Mouse (Mus musculus): ENCODE data around the gene Lhpp.

The Lhpp gene

DNA sequence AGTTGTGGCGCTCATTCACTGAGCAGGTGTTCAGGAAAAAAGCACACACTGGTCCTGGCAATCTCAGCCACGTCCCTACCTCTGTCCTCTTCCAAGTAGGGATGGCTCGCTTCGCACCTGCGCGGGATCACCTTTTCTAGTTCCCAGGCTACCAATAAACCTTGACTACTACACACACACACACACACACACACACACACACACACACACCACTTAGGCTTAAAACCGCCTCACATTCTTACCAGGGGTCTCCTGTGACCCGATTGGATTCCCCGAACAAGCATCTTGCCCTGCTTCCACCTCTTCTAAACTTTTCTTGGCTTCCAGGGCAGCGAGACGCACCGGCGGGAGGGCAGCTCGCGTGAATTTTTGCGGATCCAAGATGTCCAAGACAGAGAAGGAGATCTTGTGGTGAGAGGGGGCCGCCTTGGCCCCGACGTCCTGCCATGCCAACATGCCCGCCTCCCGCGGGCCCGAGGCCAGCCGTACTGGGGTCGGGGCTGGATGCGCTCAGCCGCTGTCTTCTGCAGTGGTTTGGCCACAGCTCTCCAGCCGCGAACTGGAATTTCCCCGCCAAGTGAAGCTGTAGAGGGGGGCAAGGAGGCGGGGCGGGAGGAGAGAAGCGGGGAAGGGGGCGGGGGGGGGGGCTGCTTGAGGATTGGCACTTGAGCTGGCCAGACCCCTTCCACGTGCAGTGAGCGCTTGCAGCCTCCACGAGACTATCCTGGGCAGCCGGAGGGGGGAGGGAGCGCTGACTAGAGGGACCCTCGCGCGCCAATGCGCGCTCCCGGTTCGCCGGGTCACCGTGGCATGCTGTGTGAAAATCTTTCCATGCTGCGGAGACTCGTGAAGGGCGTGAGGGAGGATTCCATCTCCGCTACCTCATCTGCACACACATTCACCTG is 11.1 kb upstream of the Lhpp start, which contains the start of gene Nkx1-2:
Nkx1-2 (minus strand) TSS at position 567 of the 905 bp plus-strand sequence.
- DNase-seq = peak in 1 of 2 experiments; percentile 38

DNA sequence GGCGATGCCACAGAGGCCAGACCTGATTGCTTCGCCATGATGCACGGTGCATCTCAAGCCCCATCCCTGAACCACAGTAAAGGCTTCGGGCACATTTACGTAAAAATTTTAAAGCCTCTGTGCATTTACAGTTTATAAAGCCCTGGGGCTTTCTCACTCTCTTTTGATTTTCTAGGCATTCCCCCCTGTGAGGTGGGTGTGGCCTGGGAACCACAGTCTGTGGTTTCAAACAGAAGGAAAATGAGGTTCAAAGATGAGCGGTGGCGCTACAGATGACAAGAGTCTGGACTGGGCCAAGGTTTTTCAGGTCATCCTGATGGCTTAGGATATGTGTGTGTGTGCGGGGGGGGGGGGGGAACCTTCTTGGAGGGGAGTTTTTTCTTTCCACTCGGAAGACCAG is 10.4 kb upstream of the Lhpp start:
- no peak for DNase-seq

DNA sequence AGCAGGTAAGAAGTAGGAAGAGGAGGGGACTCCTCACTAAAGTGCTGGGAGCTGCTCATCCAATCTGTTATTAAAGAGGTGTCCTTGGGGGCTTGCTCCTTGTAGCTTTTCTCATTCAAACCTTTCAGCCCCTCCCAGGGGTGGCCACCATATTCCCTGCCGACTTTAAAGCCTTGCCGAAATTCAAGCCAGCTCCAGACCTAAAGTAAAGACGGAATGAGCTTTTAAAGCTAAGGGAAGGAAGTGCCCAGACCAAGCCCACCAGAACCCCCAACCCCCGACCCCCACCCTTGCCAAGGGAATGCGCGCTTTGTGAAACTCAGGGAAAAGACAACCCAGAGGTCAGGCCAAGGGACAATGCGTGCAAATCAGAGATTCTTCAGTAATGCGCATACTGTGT is 9.5 kb upstream of the Lhpp start:
- DNase-seq = no peak

DNA sequence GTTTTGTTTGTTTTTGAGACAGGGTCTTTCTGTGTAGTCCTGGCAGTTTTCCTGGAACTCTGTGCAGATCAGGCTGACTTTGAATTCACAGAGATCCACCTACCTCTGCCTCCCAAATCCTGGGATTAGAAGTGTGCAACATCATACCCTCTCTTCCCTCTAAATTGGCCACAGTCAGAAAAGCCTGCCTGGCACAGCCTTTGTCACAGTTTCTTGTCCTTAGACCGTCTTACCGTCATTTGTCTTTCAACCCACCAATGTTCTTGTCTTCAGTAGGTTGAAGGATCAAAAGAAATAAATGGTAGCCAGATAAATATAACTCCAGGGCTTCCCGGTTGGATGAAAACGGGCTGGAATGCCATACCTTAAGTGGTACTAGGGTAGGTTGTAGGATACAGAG is 5.7 kb upstream of the Lhpp start:
- DNase-seq = no peak

DNA sequence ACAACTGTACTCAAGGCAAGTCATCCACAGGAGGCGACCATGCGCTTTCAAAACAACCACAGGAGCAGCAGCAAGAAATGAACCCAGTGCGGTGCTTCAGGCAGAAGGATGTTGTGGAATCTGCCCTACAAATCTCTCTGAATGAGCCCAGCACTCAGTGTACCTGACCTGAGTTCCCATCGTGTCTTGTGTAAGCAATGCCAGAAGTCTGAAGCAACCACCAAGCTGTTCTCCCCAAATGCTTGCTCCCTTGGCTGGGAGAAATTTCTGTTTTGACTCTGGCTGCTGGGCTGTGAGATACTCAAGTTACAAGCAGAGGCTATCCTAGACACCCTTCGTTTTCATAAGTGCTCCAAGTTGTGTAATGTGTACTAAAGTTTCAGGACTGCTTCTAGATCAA is 4.7 kb upstream of the Lhpp start:
- no peak for DNase-seq

DNA sequence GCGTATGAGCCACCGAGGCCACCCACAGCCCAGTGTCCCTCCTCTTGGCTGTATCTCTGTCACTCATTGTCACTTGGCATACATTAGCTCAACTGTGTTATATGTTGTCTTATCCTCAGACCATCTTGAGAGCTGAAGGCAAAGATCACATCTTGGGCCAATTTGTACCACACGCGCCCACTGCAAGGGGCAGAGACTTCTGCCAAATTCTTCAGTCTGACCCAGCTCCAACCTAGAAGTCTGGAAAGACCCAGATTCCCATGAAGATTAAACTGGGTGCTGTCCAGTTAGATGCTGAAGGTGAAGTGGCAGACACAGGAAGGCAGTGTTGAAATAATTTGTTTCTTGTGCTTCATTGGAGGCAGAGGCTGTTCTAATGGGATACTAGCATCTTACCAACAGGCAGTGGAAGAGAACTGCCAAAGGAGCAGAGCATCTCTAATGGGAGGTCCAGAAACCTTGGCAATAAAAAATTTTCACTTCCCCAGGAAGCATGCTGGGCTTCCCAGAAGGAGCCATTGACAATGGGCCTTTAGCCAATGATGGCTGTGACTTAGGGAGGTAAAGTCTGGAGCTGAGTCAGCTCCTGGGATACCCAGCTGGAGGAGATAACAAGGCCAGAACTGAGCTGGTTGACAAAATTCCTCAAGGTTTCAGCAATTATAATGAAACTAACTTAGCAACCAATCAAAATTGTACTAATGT is 2.0 kb upstream of the Lhpp start:
- DNase-seq = no peak

DNA sequence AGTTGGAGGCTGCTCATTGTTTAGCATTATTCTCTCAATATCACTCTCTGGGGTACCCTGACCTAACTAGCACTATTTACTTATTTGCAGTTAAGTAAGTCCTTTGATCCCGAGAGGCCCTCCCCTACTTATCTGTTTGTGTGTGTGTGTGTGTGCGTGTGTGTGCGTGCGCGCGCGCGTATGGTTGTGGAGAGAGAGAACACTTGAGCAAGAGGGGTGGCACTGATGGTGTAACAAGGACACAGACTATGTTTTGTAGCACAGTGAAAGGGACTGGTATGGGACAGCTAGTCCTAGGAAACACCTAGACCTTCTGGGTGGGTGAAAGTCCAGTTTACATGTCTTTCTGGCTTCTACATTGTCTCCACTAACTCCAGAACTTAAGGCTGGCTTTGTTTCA is 1.1 kb downstream of the Lhpp start:
- DNase-seq = no peak

DNA sequence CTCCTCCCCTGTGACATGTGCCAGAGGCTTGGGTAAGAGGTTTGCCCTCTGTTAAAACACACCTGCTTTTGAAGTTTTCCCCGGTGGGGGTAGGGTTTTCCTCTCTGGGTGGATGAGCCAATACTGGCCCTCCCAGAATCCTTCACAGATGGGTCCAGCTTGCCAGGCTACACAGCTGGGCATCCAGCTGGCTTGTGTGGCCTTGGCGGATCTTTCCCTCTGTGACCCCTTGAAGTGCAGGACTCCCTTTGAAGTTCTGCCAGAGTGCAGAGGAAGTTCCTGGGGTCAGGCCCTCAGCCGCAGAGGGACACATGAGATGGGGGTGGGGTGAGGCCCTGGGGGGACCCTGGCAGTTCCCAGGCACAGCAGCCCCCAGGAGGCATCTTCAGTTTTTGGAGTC is 4.9 kb downstream of the Lhpp start:
- peak in 1 of 2 experiments; percentile 61 for DNase-seq

DNA sequence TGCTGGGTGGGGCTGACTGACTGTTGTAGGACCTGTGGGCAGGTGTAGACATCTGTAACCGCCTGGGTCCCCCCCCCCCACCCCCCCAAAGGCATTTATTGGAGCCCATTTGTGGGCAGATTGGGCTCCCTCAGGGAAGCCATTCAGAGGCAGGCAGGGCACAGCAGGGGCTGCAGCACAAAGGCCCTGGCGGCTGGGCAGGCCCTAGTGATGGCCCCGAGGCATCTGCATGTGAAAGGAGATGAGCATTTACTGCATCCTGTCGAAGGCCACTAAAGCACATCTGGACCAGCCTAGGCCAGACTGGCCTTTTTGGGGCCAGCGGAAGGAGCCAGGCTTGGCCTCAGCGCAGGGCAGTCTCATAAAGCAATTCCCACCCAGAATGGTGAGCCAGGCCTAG is 6.0 kb downstream of the Lhpp start:
- no peak for DNase-seq

DNA sequence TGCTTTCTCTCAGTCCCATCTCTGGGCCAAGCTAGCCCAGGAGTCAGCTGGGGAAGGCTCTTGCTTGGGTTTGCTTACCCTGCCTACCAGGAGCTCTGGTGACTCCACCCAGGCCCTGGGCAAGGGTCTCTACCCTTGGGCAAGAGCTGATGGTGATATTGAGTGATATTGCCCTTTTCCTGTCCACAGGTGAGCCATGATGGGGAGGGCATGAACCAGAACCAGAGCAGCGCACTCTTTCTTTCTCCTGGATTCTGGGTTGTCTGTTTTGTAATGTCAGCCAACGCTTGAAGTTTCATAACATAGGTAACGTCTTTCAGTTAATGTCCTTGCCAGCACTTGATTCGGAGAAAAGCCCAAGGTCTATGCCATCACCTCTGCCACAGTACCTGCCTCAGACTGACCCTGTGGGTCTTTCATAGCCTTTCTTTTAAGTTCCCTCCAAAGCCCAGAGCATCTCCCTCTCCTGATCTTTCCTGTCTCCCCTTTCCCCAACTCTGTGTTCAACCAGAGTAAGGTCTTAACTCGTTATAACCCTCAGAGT is 6.7 kb downstream of the Lhpp start:
- DNase-seq = no peak

DNA sequence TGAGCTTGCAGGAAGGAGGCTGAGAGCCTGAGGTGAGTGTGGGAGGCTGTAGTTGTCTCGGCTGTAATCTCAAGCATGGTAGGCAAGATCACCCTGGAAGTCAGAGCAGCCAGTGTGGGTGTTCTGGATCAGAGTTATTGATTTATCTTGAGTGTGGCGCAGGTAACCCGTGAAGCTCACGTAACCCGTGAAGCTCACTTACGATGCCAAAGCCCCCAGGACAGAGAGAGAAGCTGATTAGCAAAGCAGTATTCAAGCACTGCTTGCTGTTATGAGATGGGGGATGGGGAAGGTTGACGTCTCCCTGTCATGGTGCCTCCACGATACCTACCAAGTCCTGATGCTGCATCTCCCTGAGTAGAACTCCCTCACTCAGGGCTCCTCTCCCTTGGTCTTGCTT is 9.1 kb downstream of the Lhpp start:
- no peak for DNase-seq

DNA sequence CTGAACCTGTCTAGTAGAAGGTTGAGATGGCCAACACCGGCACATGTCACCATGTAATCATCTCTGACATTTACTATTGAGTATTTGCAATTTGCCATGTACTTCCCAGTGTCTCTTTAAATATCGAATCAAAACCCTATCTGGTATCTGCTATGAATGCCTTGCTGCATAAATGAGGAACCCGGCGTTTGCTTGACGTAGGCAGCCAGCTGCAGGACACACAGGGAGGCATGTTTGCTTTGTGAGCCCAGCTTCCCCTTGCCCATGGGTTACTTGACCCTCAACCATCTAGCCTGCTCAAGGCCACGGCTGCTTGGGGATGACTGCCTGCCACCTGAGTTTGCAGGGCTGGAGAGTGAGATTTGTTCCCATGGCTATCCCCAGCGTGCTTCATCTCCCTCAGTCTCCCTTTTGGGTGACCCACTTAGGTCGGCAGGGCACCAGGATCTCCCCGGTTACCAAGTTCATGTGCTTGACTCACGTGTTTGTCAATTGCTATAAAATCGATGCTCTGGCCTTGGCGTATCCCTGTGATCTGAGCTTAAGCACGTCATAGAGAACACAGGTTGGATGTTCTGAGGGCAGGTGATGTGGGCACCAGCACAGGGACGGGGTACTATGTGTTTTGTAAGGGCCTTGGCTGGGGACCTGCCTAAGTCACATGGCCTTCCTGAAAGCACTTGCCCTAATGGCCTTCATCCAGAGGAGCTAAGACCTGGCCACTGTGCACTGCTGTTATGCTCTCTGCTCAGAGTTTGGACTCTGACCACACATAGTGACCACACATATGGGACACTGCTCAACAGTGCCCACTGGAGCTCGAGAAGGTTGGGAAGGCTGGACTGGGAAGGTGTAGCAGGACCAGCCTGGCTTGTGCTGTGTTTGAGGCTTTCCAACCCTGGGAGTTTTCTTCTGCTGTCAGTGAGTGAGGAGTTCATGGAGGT is 9.8 kb downstream of the Lhpp start:
- DNase-seq = no peak

DNA sequence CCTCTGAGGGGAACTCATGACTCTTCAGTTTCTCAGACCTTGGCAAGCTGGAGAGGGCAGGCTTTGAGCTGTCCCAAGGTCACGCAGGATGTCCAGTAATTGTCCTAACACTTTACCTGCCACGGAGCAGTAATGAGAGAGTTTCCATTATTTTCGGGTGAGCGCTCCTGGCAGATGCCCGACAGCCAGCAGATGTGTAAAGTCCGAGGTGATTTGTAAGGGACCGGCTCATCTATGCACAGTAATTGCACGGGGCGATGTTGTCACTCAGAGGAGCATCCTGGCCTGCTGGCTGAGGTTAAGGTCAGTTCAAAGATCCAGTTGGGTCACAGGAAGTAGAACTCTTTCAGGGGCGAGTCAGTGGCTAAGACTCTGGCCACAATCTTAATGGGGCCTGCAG is 13.7 kb downstream of the Lhpp start:
- DNase-seq = no peak

DNA sequence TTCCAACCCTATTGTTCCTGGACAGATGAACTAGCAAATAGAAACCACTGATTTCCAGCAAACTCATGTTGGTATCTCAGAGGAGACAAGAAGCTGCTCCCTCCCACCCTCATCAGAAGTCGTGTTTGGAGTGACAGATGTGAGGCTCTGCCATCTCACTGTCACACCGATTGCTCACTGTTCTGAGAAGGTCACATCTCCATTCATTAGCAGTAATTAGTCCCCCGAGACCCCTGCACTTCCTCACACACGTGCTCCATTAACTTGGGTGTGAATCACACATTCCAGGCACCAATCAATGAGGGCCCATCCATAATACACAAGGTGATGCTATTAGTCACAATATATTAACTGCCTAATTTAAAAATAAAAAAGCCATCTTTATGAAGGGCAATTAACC is 15.7 kb downstream of the Lhpp start:
- no peak for DNase-seq

DNA sequence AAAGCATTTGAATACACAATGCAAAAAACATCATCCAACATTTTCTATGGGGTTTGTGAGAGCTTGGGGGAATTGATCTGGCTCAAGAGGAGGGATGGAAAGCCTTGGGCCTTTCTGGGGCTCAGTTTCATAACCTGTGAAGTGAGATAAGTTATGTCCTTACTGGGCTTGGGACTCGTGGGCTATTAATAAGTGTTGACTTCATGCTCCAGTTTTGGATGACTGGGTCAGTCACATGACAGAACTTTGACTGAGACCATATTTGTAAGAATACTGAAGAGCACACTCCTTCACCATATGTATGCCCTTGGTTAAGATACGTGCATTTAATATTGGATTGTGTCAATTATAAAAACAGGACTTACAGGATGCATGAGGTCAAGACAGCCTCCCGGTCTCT is 17.0 kb downstream of the Lhpp start:
- no peak for DNase-seq

DNA sequence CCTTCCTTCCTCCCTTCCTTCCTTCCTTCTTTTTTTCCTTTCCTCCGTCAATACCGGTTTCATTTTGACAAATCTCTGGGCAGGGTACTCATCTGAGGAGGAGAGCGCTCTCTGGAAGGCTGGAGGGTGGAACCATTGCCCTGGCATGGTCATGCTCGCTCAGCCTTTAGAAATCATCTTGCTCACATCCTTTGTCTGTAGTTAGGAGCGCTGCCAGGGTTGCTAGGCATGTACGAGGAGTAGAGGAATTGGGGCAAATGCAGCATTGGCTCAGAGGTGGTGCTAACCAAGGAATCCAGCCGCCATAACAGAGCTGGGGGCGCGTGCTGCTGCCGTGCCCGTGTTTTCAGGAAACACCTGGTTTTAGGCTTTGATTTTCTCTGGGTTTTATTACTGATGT is 20.9 kb downstream of the Lhpp start:
- DNase-seq = no peak

DNA sequence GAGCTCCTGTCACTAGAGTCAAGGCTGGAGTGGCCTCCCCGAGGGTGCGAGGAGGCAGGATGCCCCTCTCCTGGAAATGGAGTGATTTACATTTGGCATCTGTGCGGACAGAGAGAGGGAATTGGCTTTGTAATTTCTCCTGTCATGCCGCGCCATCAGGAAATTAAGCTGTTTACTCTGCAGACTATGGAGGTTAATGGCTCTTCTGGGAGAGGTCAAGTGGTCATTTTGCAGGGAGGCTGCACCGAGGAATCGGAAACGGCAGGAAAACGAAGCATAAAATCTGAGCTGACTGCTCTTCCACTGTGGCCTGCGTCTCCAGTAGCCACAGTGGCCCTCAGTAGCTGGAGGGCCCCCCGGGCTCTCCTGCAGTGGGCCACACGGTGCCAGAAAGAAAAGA is 26.9 kb downstream of the Lhpp start:
- DNase-seq = peak in 1 of 2 experiments; percentile 47

DNA sequence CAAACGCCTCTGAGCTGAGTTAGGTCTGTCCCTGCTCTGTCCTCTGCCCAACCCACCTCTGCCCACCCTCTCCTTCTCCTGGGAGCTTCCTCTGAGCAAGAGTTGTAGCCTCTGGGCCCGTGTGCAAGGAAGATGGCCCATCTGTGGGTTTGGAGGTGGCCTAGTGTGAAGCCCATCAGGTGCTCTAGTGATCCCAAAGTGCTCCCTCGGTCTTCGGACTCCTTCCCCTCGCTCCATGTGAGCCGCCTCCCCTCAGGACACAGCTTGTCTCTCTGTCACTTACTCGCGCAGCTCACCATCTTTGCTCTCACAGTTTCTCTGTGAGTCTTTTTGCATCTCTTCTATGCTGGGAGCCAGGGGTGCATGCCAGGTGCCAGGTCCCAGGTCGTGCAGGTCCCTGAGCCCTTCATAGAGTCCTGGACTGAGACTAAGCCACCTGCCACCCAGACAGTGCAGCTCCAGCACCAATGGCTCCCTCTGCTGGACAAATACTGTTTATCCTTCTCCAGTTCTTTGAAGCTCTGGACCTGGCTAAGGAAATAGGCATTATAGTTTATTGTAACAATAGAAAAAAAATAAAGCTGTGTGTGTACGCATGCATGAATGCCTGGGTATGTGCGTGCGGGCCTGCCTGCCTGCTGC is 28.1 kb downstream of the Lhpp start:
- peak in 1 of 2 experiments; percentile 51 for DNase-seq

DNA sequence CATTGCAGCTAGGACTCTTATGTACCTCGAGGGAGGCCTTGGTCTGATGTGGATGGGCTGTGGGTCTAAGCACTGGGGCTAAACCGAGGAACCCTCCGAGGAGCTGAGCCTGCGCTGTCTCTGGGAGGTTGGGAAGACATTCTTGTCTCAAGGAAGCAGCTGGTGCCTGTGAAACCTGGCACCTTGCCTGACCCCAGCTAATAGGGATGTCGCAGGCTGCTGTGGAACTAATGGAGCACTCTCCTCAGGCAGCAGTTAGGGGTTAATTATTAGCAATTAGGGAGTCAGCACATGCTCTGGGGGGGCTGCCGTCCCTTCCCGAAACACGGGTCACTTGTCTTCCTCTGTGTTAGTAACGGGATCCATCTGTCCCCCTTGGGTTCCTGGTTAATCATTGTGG is 30.5 kb downstream of the Lhpp start:
- DNase-seq = peak; percentile 43 to 68

DNA sequence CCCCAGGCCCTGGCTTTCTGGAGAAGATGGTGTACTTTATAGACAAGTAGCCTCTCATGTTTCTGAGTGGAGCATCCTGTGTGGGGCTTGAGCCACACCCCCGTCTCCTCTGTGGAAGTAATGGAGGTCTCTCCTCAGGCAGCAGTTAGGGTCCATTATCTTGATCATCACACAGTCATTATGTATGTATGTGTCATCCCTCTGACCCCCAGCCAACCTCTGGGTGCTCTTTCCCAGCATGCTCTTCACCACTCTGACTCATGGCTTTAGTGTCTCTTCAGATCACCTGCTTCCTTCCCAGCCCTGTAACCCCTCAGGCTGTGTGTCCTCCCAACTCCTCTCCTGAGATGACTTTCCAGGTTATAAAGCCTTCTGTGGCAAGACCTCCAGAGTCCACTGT is 31.2 kb downstream of the Lhpp start:
- DNase-seq = no peak

DNA sequence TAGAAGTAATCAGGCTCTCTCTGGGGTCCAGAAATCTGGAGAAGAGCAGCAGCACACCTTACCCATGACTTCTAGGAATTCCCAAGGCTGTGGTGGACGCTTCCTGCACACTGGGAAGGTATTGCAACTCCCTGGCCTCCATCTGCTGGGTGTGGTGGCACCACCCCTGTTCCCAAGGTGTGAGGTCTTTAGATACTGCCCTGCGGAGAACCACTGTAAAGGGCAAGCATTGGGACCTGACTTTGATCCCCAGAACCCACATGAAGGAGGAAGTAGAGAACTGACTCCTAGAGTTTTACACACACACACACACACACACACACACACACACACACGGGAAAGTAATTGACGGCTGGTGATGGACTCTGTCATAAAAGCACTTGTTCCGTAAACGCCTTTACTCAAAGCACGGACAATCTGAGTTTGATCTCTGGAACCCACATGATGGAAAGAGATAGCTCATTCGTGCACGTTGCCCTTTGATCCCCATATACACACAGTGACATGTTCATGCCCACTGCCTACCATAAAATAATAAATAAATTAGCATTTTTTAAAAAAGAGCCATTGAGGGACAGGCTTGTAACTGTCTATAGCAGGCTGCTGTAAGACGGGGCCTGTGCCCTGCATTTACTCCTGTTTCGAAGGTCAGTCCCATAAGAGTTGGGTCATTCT is 34.3 kb downstream of the Lhpp start:
- no peak for DNase-seq

DNA sequence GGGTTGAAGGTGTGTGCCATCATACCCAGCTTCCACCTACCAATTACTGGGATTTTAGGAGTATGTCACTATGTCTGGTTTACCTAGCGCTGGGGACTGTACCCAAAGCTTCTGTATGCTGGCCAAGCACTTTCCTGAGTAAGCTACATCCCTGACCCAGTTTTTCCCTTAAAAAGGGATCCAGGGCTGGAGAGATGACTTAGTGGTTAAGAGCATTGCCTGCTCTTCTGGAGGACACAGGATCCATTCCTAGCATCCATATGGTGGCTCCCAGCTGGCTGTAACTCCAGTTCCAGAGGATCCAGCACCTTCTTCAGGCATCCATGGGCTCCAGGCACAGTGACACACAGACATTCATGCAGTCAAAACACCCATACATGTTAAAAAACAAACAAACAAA is 36.1 kb downstream of the Lhpp start:
- no peak for DNase-seq
